Mouse (Mus musculus) skeletal muscle tissue, adult 2 months (tissue): ENCODE measurements around the gene Ddx21.

Experiments
- DNase-seq: peaks from one replicate; pipeline ENCODE4 v3.0.0-alpha.2; 2012; ENCODE audit warnings: low read depth, low spot score

Gene Ddx21

GRCm38 (mm10) chr10:62570126-62570871, 31.8 kb downstream of the Ddx21 start:
- no peak for DNase-seq

- DNase-seq = no peak
These were observed 33.2 kb downstream of the Ddx21 start for GRCm38 (mm10) chr10:62568861-62569260.

GRCm38 (mm10) chr10:62557736-62558135, 44.3 kb downstream of the Ddx21 start:
- DNase-seq = no peak

- DNase-seq = no peak
These were observed 45.6 kb downstream of the Ddx21 start for GRCm38 (mm10) chr10:62556558-62556901.

GRCm38 (mm10) chr10:62555705-62556557, 46.1 kb downstream of the Ddx21 start:
- no peak for DNase-seq

GRCm38 (mm10) chr10:62553611-62554091, 48.4 kb downstream of the Ddx21 start:
- no peak for DNase-seq

GRCm38 (mm10) chr10:62550787-62551300, 51.2 kb downstream of the Ddx21 start:
- DNase-seq = no peak

- DNase-seq = peak; percentile 56
These were observed 52.4 kb downstream of the Ddx21 start for GRCm38 (mm10) chr10:62549523-62550166.

GRCm38 (mm10) chr10:62546441-62546840, 55.6 kb downstream of the Ddx21 start:
- DNase-seq = no peak

GRCm38 (mm10) chr10:62545759-62546158, 56.3 kb downstream of the Ddx21 start:
- no peak for DNase-seq

GRCm38 (mm10) chr10:62544316-62544715, 57.8 kb downstream of the Ddx21 start:
- no peak for DNase-seq

GRCm38 (mm10) chr10:62543399-62543808, 58.7 kb downstream of the Ddx21 start:
- peak; percentile 47 for DNase-seq

GRCm38 (mm10) chr10:62542928-62543327, 59.2 kb downstream of the Ddx21 start:
- no peak for DNase-seq

GRCm38 (mm10) chr10:62542507-62542906, 59.6 kb downstream of the Ddx21 start:
- no peak for DNase-seq

GRCm38 (mm10) chr10:62541499-62541898, 60.6 kb downstream of the Ddx21 start:
- no peak for DNase-seq

GRCm38 (mm10) chr10:62540800-62541199, 61.3 kb downstream of the Ddx21 start:
- no peak for DNase-seq

- no peak for DNase-seq
These were observed 67.6 kb downstream of the Ddx21 start for GRCm38 (mm10) chr10:62534509-62534908.

GRCm38 (mm10) chr10:62532832-62533231, 69.2 kb downstream of the Ddx21 start:
- no peak for DNase-seq
